Mouse (Mus musculus): ENCODE results near the gene Stk38l.
"Not testable (repeated sequence)": the region's sequence is repeated elsewhere in the genome, so short reads cannot be mapped to it uniquely, and the experiment has no call there.

The Stk38l gene

DNA sequence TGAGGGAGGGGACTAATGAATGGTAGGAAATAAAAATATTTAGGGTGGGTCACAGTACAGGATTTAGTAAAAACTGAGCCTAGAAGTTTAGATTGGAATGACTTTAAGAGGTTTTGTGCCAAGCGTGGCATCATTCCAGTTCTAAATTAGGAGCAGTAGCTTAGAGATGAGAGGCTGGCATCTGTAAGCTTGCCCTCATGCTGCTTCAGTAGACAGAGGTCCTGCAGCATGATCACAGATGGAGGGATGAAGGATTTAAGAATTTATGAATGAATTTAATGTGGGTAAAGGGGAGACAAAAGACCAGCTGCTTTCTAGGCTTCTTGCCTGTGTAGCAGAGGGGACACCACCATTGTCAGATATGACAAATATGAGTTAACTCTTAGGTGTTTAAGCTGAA lies 14.1 kb downstream of the Stk38l start:
- no peak for DNase-seq

DNA sequence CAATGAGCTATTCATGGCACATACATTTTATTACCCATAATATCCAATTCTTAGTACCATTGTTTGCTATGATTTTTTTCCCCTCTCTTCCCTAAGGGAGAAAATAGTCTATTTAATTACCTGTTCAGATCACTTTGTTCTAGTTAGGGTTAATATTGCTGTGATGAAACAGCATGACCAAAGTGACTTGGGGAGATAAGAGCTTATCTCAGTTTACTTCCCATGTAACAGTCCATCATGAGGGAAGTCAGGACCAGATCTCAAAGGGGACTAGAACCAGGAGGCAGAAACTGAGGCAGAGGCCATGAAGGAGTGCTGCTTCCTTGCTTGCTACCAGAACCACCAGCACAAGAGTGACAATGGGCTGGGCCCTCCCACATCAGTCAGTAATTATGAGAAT lies 15.9 kb downstream of the Stk38l start:
- DNase-seq, result no peak

DNA sequence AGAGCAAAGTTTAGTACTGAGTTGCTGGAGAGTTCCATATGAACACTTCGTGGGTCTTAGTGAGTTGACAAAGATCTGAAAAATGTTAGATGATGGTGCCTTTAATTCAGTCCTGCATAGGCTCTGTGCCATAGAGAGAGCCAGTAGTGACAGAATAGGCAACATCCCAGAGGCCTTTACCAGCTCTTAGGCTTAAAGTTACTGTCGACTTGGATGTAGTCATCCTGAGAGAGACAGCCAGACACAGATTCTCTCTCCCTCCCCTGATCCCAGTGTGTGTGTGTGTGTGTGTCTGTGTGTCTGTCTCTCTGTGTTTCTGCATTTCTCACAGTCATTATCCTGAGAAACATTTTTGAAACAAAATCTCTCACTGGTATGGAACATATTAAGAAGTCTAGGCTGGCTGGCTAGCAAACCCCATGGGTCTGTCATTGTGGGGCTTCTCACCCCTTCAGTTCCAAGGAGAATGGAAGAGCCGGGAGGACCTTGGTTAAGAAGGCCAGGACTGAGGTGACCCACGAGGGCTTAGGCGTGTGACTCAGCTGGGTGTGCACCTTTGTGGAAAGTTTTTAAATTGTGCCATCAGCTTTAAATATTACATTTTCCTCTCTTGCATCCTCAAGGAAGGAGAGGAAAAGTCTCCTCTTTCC lies 17.3 kb downstream of the Stk38l start:
- no peak for DNase-seq

DNA sequence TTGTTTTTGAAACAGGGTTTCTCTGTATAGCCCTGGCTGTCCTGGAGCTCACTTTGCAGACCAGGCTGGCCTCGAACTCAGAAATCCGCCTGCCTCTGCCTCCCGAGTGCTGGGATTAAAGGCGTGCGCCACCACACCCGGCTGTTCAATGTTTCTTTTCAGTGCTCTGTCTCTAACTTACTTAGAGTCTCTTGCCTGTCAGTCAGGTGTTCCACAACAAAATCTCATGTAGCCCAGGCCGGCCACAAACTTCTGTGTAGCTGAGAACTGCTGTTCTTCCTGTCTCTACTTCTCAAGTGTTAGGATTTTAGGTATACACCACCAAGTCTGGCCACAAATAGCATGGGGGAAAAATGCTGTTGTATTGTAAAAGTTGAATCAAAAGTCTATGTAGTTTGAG lies 19.5 kb downstream of the Stk38l start:
- DNase-seq, result not testable (repeated sequence)

DNA sequence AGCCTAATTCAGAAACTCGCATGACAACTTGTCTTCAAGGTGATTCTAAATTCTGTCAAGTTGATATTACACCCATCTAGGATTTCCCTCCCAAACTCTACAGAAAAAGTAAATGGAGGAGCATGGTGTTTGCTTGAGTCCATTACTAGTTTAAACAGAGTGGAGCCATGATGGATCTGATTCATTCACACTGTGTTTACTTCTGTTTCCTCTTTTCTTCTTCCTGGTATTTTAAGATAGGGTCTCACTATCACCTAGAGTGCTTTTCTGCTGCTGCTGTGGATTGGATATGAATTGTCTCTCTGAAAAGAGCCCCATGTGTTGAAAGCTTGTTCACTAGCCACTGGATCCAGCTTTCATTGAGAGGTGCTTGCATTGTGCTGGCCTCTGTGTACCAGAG lies 20.4 kb downstream of the Stk38l start:
- no peak for DNase-seq

DNA sequence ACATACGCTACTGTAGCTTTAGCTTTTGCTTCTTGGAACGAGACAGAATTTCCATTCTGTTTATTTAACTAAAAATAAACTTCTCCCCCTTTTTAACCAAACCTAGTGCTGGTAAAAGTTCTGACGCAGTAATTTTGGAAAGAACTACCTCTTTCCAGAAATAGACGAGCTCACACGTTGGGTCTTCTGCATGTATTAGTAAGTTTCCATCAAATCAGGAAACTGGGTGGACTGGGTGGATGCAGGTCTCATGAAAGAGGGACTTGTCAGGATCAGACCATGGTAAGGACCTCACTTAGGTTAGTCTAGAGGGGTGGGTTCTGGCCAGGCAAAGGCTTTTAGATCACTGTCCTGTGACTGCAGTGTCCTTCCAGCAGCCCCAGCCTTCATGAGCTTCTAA lies 21.8 kb downstream of the Stk38l start:
- no peak for DNase-seq

DNA sequence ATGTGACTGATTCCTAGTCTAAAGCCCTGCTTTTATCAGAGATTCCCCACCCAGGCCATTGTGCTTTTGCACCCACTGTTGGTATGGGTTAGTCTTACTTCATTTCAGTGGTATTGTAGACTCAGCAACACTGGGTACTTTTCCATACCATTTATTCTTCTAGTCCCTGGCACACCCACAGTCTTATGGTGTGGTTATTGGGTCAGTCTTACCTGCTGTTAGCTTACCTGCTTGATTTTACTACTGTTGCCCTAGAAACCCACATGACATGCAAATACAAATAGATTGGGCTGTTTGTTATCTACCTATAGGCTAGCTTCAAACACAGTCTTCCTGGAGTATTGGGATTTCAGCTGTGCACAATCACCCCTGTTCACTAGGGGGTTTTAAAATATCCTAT lies 22.3 kb downstream of the Stk38l start:
- DNase-seq, result no peak

DNA sequence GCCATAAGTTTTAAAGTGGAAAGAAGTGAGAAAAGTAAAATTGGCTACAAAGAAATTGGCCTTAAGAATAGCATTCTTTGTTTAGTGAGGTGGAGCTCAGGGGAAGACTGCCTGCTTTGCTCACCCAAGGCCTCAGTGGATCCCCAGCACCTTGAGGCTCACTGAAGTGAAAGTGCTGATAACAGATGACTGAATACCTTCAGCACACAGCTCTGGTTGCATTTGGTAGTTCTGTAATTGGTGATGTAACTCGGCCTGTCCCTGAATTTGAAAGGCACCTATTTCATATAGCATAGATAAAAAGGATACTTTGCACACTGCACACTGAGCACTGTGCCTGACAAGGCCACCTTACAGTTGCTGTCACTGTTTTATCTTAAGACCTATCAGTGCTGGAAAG lies 23.5 kb downstream of the Stk38l start:
- DNase-seq, result no peak

DNA sequence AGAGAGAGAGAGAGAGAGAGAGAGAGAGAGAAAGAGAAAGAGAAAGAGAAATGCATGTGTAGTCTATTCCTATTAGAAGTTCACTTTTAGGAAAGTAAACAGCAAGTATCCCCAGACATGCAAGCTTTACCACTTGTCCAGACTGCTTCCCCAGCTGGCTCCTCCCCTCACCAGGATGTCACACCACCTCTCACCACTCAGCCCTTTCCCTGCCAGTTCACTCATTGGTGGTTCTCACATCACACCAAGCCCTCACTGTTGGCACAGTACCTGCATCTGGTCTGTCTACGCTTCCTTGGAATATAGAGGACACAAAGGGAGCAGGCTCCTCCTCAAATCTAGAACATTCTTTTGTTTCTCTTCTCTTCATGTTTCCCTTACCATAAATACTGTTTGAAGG lies 26.9 kb downstream of the Stk38l start:
- peak; percentile 39 to 63 for DNase-seq

DNA sequence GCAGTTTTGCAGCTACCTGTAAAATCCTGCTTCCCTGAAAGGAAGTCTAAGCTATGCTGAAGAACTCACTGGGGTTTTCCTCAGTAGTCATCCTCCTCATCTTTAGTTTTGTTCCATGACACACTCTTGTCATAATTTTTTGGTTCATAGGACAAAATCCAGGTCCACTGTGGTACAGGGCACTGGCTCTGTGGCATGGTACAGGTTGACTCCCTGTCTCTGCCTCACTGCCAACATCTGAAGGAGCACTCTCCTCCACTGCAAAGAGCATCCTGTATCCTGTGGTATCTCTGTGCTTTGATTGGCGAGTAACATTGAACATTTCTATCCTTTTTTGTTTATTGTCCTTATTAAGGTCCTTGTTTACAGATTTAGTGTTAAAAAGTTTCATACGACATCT lies 27.4 kb downstream of the Stk38l start:
- no peak for DNase-seq

DNA sequence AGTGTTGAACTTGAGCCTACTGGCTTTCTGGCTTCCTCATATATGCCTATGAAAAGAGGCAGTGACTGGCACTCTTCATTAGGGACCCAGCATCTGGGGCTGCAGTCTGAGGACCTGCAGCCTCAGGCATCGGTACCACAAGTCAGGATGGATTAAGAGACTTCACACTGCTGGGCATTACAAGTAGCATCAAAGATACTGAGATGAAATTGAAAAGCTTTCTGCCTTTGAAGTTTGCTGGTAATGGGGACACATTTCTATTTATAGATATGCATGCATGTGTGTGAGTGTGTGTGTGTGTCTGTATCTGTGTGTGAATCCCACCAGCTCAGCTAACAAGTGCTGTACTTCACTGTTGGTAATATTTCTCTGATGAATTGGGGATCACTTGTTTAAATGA lies 27.8 kb downstream of the Stk38l start:
- no peak for DNase-seq

DNA sequence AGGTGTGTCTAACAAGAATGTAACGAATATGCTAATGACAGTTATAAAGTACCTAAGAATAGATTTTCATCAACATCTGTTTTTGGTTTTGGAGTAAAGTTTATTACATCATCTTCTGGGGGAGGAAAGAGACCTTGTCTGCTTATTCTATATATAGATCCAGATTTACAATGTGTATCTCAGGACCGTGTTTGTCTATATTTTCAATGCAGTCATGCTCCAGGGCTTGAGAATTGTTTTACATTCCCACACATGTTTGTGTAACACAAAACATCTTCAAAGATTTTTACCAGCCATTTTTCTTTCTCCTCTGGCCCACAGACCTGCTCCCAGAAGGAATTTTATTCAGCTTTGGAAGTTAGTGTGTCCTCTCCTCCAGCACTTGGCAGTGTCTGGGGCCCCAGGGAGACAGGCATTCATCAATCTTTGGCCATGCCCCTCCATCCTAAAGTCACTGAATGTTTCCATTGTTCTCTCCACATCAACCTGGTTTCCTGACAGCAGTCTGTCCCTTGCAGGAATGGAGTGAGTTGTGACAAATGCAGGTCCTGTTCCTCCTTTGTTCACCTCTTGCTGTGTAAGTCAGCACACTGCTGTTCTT lies 28.9 kb downstream of the Stk38l start:
- DNase-seq, result no peak

DNA sequence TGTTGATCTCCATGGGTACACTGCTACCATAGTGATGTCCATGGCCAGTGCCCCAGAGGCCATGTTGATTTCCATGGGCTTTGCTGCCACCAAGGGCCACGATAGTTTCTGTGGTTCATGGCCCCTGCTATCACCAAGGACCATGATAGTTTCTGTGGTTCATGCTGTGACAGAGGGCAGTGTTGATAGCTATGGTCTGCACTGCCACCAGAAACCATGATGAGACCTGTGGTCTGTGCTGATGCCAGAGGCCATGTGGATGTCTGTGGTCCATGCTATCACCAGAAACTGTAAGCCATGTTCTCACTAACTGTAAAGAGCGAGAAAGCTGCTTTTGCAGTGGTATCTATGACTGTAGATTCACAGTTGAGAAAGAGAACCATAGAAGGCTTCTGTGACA lies 30.3 kb downstream of the Stk38l start:
- no peak for DNase-seq

DNA sequence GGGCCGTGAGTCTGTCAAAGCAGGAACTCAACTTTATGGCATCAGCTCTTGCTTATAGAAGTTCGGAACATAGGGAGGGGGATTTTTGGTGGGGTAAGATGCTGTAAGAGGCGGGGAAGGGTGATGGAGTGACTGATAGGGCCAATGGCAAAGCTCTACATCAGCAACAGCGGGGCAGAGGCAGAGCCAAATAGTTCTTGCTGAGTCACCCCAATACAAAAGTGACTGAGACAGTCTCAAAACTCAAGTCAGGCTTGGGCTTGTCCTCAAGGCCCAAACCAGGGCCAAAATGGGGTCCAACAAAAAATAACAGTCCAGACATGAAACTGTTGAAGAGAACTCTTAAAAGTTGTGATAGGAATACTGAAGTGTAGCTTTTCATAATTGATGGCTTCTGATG lies 30.9 kb downstream of the Stk38l start:
- DNase-seq, result no peak

DNA sequence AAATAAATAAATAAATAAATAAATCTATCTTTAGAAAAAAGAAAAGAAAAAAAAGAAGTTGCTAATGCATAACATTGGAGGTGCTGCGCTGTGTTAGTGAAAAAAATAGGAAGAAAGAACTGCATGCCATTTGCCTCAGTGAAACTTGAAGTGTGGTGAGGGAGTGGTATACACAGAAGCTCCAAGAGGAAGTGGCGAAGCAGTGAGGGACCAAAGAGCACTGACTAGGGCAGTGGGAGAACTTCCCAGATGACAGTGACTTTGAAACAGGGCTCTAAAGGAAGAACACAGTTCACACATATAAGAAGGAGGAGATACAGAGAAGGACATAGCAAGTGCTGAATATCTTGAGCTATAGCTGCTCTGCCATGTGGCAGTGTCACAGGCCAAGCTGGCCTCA lies 34.2 kb downstream of the Stk38l start:
- DNase-seq, result no peak

DNA sequence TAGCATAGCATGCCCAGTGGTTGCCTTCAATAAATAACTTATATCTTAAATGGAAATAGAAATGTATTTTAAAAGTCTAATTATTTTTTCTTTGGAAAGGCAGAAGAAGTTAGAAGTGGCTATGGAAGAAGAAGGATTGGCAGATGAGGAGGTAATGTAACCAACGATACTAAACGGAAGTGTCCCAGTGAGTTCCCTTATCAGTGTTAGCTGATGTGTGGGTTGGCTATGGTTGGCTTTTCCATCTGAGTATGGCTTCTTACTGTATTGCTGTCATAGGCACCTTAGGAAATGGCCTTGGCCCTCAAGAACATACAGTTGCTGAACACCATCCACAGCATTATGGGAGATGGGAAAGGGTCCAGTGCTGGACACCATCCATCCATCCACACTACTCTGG lies 35.2 kb downstream of the Stk38l start:
- no peak for DNase-seq

DNA sequence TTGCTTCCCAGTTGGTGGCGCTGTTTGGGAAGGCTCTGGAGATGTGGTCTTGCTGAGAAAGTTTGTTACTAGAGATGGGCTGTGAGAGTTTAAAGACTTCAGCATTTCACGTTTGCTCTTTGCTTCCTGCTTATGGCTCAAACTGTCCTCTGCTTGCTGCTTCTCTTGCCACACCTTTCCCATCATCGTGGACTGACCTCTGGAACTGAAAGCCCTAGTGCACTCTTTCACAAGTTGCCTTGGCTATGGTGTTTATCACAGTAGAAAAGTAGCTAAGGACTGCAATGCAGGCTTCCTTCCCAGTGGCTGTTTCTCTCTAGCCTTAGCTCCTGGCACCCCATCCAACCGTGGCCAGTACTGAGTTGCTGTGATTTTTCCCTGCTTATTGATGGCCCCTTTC lies 35.9 kb downstream of the Stk38l start:
- no peak for DNase-seq

DNA sequence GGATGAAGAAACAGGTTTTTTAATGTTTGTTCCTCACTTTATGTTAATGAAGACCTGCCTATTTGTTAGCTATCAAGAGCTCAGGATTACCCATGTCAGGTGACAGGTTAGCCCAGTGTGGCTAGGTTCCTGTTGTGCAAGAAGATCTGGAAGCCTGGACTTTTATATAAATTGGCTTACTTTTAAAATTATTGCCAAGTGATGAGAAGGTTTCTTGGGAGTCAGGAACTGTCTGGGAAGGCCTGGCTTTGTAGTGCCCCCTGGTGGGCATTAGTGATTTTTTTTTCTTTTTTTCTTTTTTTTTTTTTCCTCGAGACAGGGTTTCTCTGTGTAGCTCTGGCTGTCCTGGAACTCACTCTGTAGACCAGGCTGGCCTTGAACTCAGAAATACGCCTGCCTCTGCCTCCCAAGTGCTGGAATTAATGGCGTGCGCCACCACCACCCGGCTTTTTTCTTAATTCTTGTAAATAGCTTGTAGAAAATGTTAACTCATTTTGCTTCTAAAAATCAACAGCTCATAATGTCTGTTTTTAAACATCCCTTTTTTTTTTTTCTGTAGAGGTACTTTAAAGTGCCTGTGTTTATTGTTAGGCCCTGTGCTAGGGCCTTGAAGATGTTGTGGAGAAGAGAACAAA lies 37.6 kb downstream of the Stk38l start:
- no peak for DNase-seq

DNA sequence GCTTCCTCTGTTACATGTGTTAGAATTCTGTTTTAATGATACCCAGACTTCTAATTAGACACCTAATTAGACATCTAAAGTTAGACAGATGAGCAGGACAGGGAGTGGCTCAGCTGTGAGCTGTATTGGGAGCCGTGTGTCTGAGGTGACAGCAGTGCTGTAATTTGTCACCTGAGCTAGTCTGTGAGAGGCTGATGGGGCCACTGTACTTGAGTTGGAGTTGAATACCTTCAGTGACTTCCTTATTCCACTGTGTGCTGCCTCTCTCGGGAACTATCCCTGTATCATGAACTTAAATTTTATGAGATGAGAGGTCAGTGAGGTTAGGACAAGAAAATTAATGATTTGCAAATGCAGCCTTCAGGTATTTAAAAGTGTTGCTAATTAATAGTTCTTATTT lies 39.8 kb downstream of the Stk38l start:
- no peak for DNase-seq

DNA sequence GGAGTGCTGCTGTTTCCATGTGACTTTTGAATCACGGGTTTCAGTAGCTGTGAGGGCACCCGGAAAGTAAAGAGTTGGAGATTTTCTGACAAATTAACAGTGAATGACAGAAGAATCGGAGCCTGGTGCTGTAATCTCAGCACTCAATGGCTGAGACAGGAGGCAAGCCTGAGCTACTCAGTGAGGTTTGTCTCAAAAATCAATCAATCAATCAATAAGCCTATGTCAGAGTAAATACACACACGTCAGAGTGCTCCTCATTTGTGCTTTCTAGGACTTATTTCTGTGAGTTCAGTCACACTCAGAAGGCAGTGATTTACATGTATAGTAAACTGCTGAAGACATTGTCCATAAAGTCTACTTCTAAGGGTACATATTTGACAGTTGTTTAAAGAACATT lies 40.5 kb downstream of the Stk38l start:
- DNase-seq, result no peak

DNA sequence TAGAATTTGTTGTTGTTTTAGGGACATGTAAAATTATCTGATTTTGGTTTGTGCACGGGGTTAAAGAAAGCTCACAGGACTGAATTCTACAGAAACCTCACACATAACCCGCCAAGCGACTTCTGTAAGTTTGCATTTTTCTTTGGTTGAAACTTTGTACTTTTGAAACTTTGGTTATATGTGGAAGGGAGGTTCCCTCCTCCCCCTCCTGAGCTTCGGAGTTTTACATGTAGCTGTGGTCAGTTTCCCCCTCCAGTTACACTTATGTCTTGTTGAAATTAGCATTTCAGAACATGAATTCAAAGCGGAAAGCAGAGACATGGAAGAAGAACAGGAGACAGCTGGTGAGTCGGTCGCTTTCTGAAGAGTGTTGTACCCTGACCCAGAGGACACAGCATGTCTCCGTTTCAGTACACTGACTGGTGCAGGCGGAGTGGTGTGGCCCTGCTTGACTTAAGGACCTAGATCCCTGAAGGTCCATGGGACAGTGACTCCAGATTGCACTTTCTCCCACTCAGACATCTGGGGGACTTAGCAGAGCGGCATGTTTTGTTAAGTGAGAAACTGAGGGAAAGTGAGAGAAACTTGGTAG lies 44.1 kb downstream of the Stk38l start:
- no peak for DNase-seq

DNA sequence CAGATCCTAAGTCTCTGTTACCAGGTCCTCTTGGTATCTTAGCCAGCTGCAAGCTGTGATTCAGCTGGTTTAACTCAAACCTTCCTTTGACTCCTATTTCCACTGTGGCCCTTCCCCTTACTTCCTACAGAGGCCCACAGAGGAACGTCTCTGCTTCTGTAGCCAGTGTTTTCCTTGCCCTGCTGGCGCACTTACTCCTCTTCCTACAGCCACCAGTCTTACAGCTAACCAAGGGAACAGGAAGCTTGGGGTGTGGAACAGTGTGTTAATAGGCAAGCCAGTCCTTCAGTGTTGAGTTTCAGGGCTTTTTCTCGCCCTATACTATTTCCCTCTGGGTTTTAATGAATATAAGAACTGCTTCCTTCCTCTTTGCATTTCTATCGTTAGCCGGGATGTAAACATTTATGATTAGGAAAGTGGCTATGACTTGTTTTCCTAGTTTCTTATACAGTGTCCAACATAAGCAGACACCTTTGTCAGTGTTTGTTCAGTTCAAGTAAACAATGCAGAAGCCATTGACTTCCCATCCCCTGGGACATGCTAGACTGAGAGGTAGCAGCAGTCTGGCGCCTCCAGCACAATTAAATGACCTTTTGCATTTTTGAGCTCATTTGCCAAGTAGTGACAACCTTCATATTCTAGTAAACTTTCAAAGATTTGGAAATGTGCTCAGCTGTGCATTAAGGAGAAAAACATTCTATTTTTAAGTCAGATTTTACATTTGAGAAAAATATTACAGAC lies 45.4 kb downstream of the Stk38l start:
- DNase-seq, result no peak

DNA sequence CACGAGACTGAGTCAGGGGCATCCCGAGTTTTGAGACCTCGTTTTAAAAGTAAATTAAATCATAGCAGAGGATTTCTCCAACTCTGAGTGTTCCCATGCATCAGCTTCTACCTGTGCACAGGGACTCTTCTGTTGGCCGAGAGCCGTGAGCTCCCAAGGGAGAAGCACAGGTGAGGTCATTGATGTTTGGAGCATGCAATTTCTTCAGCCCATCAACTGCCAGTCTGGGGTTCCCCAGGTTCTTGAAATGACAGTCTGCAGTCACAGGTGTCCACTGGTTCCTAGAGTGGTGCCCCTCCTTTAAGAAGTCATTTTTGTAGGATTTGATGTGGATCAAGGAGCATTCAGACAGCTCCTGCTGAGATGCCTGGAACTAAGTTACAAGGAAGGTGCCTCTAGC lies 46.0 kb downstream of the Stk38l start:
- DNase-seq, result no peak

DNA sequence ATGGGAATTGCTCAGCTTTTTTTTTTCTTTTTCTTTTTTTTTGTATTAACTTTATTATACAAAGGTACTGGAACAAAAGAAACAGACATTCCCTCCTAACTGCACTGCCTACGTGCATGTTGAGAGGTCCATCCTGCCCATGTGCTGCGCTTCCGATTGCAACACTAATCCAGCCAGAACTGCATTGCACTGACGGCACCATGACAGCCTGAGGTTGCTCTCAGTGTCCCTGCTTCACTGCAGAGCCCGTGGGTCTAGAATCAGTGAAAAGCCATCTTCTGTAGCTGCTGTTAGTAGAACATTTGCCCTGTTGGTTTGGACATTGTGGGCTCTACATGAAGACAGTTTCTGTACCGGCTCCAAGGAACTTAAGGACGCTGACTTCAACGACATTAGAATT lies 51.1 kb downstream of the Stk38l start:
- not testable (repeated sequence) for DNase-seq

Measured in lung, adult 18-20 months (tissue).